Mouse (Mus musculus): ENCODE measurements at regions not wholly inside any gene's neighbourhood (a gene's known extent, or its start where the extent isn't known, plus 50 kb on each side); places are given as distances from the start of the nearest gene placed in this dataset.

GRCm38 (mm10) chr11:110715300-110715699, 252.5 kb upstream of the Kcnj16 start:
- peak; percentile 39 for ATAC-seq (ENCODE audit: poor library complexity, severe bottlenecking)

GRCm38 (mm10) chr11:110716369-110716768, 251.5 kb upstream of the Kcnj16 start:
- ATAC-seq (ENCODE audit: poor library complexity, severe bottlenecking), result peak; percentile 79

- ATAC-seq (ENCODE audit: poor library complexity, severe bottlenecking), result no peak
Measured at GRCm38 (mm10) chr11:110722701-110723100, 245.1 kb upstream of the Kcnj16 start.

- ATAC-seq (ENCODE audit: poor library complexity, severe bottlenecking), result no peak
Measured at GRCm38 (mm10) chr11:110723971-110724370, 243.9 kb upstream of the Kcnj16 start.

- peak; percentile 82 for ATAC-seq (ENCODE audit: poor library complexity, severe bottlenecking)
Measured at GRCm38 (mm10) chr11:110727357-110727961, 240.4 kb upstream of the Kcnj16 start.

- peak; percentile 56; the same call in 1 of the 2 replicates for ATAC-seq (ENCODE audit: poor library complexity, severe bottlenecking)
Measured at GRCm38 (mm10) chr11:110731510-110731909, 236.3 kb upstream of the Kcnj16 start.

GRCm38 (mm10) chr11:110774128-110774527, 193.7 kb upstream of the Kcnj16 start:
- ATAC-seq (ENCODE audit: poor library complexity, severe bottlenecking), result no peak

GRCm38 (mm10) chr11:110781492-110782276, 186.1 kb upstream of the Kcnj16 start:
- ATAC-seq (ENCODE audit: poor library complexity, severe bottlenecking), result peak; percentile 89

GRCm38 (mm10) chr11:110789537-110789936, 178.3 kb upstream of the Kcnj16 start:
- no peak for ATAC-seq (ENCODE audit: poor library complexity, severe bottlenecking)

GRCm38 (mm10) chr11:110799887-110800578, 167.8 kb upstream of the Kcnj16 start:
- ATAC-seq (ENCODE audit: poor library complexity, severe bottlenecking), result no peak

- no peak for ATAC-seq (ENCODE audit: poor library complexity, severe bottlenecking)
Measured at GRCm38 (mm10) chr11:110802013-110802412, 165.8 kb upstream of the Kcnj16 start.

GRCm38 (mm10) chr11:110804079-110804478, 163.8 kb upstream of the Kcnj16 start:
- ATAC-seq (ENCODE audit: poor library complexity, severe bottlenecking), result no peak

- no peak for ATAC-seq (ENCODE audit: poor library complexity, severe bottlenecking)
Measured at GRCm38 (mm10) chr11:110813137-110813536, 154.7 kb upstream of the Kcnj16 start.

- no peak for ATAC-seq (ENCODE audit: poor library complexity, severe bottlenecking)
Measured at GRCm38 (mm10) chr11:110814732-110815131, 153.1 kb upstream of the Kcnj16 start.

GRCm38 (mm10) chr11:110815206-110815605, 152.6 kb upstream of the Kcnj16 start:
- ATAC-seq (ENCODE audit: poor library complexity, severe bottlenecking), result no peak

- no peak for ATAC-seq (ENCODE audit: poor library complexity, severe bottlenecking)
Measured at GRCm38 (mm10) chr11:110828584-110828983, 139.2 kb upstream of the Kcnj16 start.

GRCm38 (mm10) chr11:110836688-110837087, 131.1 kb upstream of the Kcnj16 start:
- ATAC-seq (ENCODE audit: poor library complexity, severe bottlenecking), result no peak

- ATAC-seq (ENCODE audit: poor library complexity, severe bottlenecking), result peak; percentile 39; the same call in 1 of the 2 replicates
Measured at GRCm38 (mm10) chr11:110839316-110839715, 128.5 kb upstream of the Kcnj16 start.

- peak; percentile 72 for ATAC-seq (ENCODE audit: poor library complexity, severe bottlenecking)
Measured at GRCm38 (mm10) chr11:110868319-110868718, 99.5 kb upstream of the Kcnj16 start.

- ATAC-seq (ENCODE audit: poor library complexity, severe bottlenecking), result no peak
Measured at GRCm38 (mm10) chr11:110870133-110870532, 97.7 kb upstream of the Kcnj16 start.

GRCm38 (mm10) chr11:110874626-110875025, 93.2 kb upstream of the Kcnj16 start:
- no peak for ATAC-seq (ENCODE audit: poor library complexity, severe bottlenecking)

GRCm38 (mm10) chr11:110880971-110881370, 86.9 kb upstream of the Kcnj16 start:
- no peak for ATAC-seq (ENCODE audit: poor library complexity, severe bottlenecking)
